11 mouse cellular contexts compared by ENCODE assay signal in the genomic region with DNA sequence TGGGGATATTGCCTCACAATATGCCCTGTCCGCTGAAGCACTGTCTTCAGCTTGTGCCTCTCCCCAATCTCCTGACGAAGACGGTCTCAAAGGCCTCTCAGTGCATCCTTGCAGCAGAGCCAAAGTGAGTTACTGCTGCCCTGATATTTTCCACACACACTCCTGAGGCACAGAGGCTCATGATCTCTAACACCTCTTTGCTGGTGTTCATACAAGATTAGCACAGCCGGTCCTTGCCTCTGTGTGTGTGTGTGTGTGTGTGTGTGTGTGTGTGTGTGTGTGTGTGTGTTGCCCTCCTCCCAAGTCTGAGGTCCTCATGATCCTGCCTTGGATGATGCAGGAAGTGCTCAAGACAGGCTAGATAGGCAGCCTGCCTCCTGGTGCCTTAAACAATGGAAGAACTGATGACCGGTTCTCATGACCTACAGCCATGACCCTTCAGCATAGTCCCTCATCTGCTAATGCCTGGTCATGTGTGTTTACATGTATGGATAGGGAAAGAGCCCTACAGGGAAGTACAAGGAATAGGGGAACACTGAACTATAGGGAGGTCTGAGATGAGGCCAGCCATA.
DNase-seq lines count a peak whose midpoint lies in the region; ATAC-seq and TF ChIP-seq lines count a peak whose summit lies in the region.
"Had no signal": no experiment of that assay in that cellular context is flagged by ENCODE, and none has a peak within 500 bp of the region (broad histone marks: within the 10 kb centered on the region; RNA-seq: fewer than 3 reads in every experiment).

No protein-coding gene starts in this region.

- H3K9me3 ChIP-seq in heart, embryonic 14.5 days (ENCODE audit: control insufficient read depth, low read length): no peaks in the 10 kb centered on the region
- no peaks in the 10 kb centered on the region for H3K9me3 ChIP-seq in lung, postnatal 0 days (ENCODE audit: low read length)
- H3K9me3 ChIP-seq in heart, postnatal 0 days (replicated peaks; ENCODE audit: control insufficient read depth, low read length): no peaks in the 10 kb centered on the region
- H3K9me3 ChIP-seq in neural tube, embryonic 14.5 days (ENCODE audit: control insufficient read depth, low read length): no peaks in the 10 kb centered on the region

- peaks cover 20 to 42% of the 10 kb centered on the region in 2 experiments for H3K4me1 ChIP-seq in heart, embryonic 14.5 days (ENCODE audit: control insufficient read depth in 2 of 2, insufficient read depth in 2 of 2, low read length in 2 of 2)
- H3K4me1 ChIP-seq in lung, postnatal 0 days (ENCODE audit: insufficient read depth, low read depth, low read length): peaks cover 13% of the 10 kb centered on the region; the same call in 1 of the 2 replicates
- peaks cover 46% of the 10 kb centered on the region for H3K4me1 ChIP-seq in heart, postnatal 0 days (ENCODE audit: control insufficient read depth, insufficient read depth)
- H3K4me1 ChIP-seq in neural tube, embryonic 14.5 days (ENCODE audit: control insufficient read depth, insufficient read depth, low read length): no peaks in the 10 kb centered on the region

- H3K27ac ChIP-seq in heart, embryonic 14.5 days (replicated peaks in 1 of 2; ENCODE audit: control insufficient read depth in 1 of 2, insufficient read depth in 1 of 2, low read depth in 2 of 2, low read length in 2 of 2): peak overlapping the region; percentile 81 to 87
- H3K27ac ChIP-seq in lung, postnatal 0 days (ENCODE audit: low read length): peak overlapping the region; percentile 79
- peak overlapping the region; percentile 84 for H3K27ac ChIP-seq in heart, postnatal 0 days (ENCODE audit: low read depth)
- H3K27ac ChIP-seq in neural tube, embryonic 14.5 days (ENCODE audit: low read depth, low read length): peak overlapping the region; percentile 13; the same call in 1 of the 2 replicates

- no peaks in the 10 kb centered on the region for H3K27me3 ChIP-seq in heart, embryonic 14.5 days (ENCODE audit: control insufficient read depth, insufficient read depth, low read length)
- H3K27me3 ChIP-seq in lung, postnatal 0 days (replicated peaks; ENCODE audit: insufficient read depth, low read length): no peaks in the 10 kb centered on the region
- H3K27me3 ChIP-seq in heart, postnatal 0 days (ENCODE audit: control insufficient read depth, insufficient read depth, low read length): no peaks in the 10 kb centered on the region
- H3K27me3 ChIP-seq in neural tube, embryonic 14.5 days (ENCODE audit: control insufficient read depth, insufficient read depth, low read length): no peaks in the 10 kb centered on the region
- H3K27me3 ChIP-seq: CH12.LX had no signal

- no peaks in the 10 kb centered on the region for H3K36me3 ChIP-seq in heart, embryonic 14.5 days (ENCODE audit: control insufficient read depth, insufficient read depth, low read length)
- H3K36me3 ChIP-seq in lung, postnatal 0 days (ENCODE audit: insufficient read depth, low read length): no peaks in the 10 kb centered on the region
- peaks cover 1% of the 10 kb centered on the region; the same call in 1 of the 2 replicates for H3K36me3 ChIP-seq in heart, postnatal 0 days (replicated peaks; ENCODE audit: control insufficient read depth, insufficient read depth, low read length)
- H3K36me3 ChIP-seq in neural tube, embryonic 14.5 days (ENCODE audit: control insufficient read depth, insufficient read depth, low read length): no peaks in the 10 kb centered on the region

- no peak for DNase-seq in heart, postnatal 4 days
- DNase-seq in lung, postnatal 0 days (ENCODE audit: low spot score): no peak
- no peak for DNase-seq in lung, postnatal 25 days (ENCODE audit: low spot score)
- no peak for DNase-seq in heart, postnatal 0 days (ENCODE audit: low spot score)
- no peak for DNase-seq in frontal cortex, postnatal 14 days (ENCODE audit: low spot score in 2 of 2)
- no peak for DNase-seq in cerebellum, adult 9-10 months
- DNase-seq: cerebellum, adult 18-20 months; right cerebral cortex, adult 18-20 months had no signal

- no peak overlapping the region for H3K9ac ChIP-seq in heart, embryonic 14.5 days (ENCODE audit: low read length)
- H3K9ac ChIP-seq in lung, postnatal 0 days (replicated peaks; ENCODE audit: low read depth): no peak overlapping the region
- H3K9ac ChIP-seq in heart, postnatal 0 days (replicated peaks; ENCODE audit: low read depth, low read length): no peak overlapping the region
- H3K9ac ChIP-seq in neural tube, embryonic 14.5 days (replicated peaks; ENCODE audit: low read depth, low read length): no peak overlapping the region

- TF ChIP-seq EP300 in lung, postnatal 0 days (IDR thresholded peaks at IDR 0.05): no peak; the same call in none of the 2 replicates
- TF ChIP-seq EP300 in heart, postnatal 0 days (IDR thresholded peaks at IDR 0.05; ENCODE audit: low read depth): no peak

- no peak for TF ChIP-seq CTCF in lung, postnatal 0 days (IDR thresholded peaks at IDR 0.05)
- no peak for TF ChIP-seq CTCF in heart, postnatal 0 days (IDR thresholded peaks at IDR 0.05; ENCODE audit: low read depth)

- H3K4me2 ChIP-seq in heart, embryonic 14.5 days (ENCODE audit: low read length): no peak overlapping the region
- no peak overlapping the region for H3K4me2 ChIP-seq in lung, postnatal 0 days (replicated peaks; ENCODE audit: low read depth, low read length)
- no peak overlapping the region for H3K4me2 ChIP-seq in heart, postnatal 0 days (ENCODE audit: low read depth, low read length)
- no peak overlapping the region for H3K4me2 ChIP-seq in neural tube, embryonic 14.5 days (ENCODE audit: low read depth, low read length)

- no peak overlapping the region for H3K4me3 ChIP-seq in heart, embryonic 14.5 days (ENCODE audit: control insufficient read depth in 1 of 2, insufficient read depth in 1 of 2, low read depth in 1 of 2, low read length in 2 of 2)
- H3K4me3 ChIP-seq in lung, postnatal 0 days (ENCODE audit: low read depth, low read length): no peak overlapping the region
- H3K4me3 ChIP-seq in heart, postnatal 0 days (ENCODE audit: low read depth, low read length): no peak overlapping the region
- no peak overlapping the region for H3K4me3 ChIP-seq in neural tube, embryonic 14.5 days (ENCODE audit: low read depth, low read length)

- ATAC-seq in heart, embryonic 14.5 days (ENCODE audit: insufficient number of reproducible peaks, insufficient read depth, low FRiP score, low read depth): peak; percentile 65
- ATAC-seq in lung, postnatal 0 days: peak; percentile 1; the same call in 1 of the 2 replicates
- peak; percentile 31; the same call in 1 of the 2 replicates for ATAC-seq in heart, postnatal 0 days (ENCODE audit: insufficient read depth, low read depth)
- no peak for ATAC-seq in neural tube, embryonic 14.5 days (ENCODE audit: low read depth)

- 49% methylated on average over 5 of the region's 5 CpGs for WGBS in heart, embryonic 14.5 days
- 42% methylated on average over 5 of the region's 5 CpGs for WGBS in lung, postnatal 0 days
- 48% methylated on average over 5 of the region's 5 CpGs for WGBS in heart, postnatal 0 days
- 83% methylated on average over 5 of the region's 5 CpGs for WGBS in neural tube, embryonic 14.5 days

Comparison
In these comparisons a context has a peak if more than half of its experiments do, and no peak if none do; other contexts are left out.
1. H3K27ac ChIP-seq: peak in every context shown above with its lines; median percentile 84 in heart, embryonic 14.5 days; 84 in heart, postnatal 0 days; 79 in lung, postnatal 0 days; 13 in neural tube, embryonic 14.5 days.